Mouse (Mus musculus) embryonic facial prominence, embryonic 15.5 days (tissue): ENCODE measurements around the gene Rnf145. TPM values are rescaled to one million over a fixed set of nuclear protein-coding genes. Genes with fewer than 3 reads are reported as not detected.

ENCODE experiments used
- ATAC-seq: fragments of 200-750 bp; cut with Nextera tagmentation; 2 replicates; pipeline ENCODE4 v1.8.0; 2017; ENCODE audit warnings: low read depth, moderate TSS enrichment; ENCODE audit not compliant: insufficient number of reproducible peaks, low FRiP score, low TSS enrichment
- H3K27ac ChIP-seq: fragments of 300-500 bp; sonication (generic); replicated peaks from 2 replicates; pipeline ENCODE4 v1.5.1; 2015; ENCODE audit warnings: mild to moderate bottlenecking, inconsistent platforms
- H3K27me3 ChIP-seq: fragments of 300-500 bp; sonication (generic); 2 replicates; pipeline ENCODE4 v1.6.1; 2015; ENCODE audit warnings: inconsistent platforms
- H3K36me3 ChIP-seq: fragments of 300-500 bp; sonication (generic); 2 replicates; pipeline ENCODE4 v1.6.1; 2015; ENCODE audit warnings: mild to moderate bottlenecking, inconsistent platforms
- H3K4me1 ChIP-seq: fragments of 300-500 bp; sonication (generic); 2 replicates; pipeline ENCODE4 v1.6.1; 2015; ENCODE audit warnings: inconsistent platforms
- H3K4me2 ChIP-seq: fragments of 300-500 bp; sonication (generic); replicated peaks from 2 replicates; pipeline ENCODE4 v1.6.1; 2015; ENCODE audit warnings: mild to moderate bottlenecking, inconsistent platforms
- H3K4me3 ChIP-seq: fragments of 300-500 bp; sonication (generic); replicated peaks from 2 replicates; pipeline ENCODE4 v1.5.1; 2015; ENCODE audit warnings: mild to moderate bottlenecking, inconsistent platforms
- H3K9ac ChIP-seq: fragments of 300-500 bp; sonication (generic); 2 replicates; pipeline ENCODE4 v1.6.1; 2015; ENCODE audit warnings: inconsistent platforms
- H3K9me3 ChIP-seq: fragments of 300-500 bp; sonication (generic); replicated peaks from 2 replicates; pipeline ENCODE4 v1.6.1; 2016; ENCODE audit warnings: inconsistent platforms
- WGBS: fragments of 180-500 bp; shearing (Covaris S2); methylation state at CpG from one replicate; pipeline ENCODE4 v1.1.7; 2015; 5-methylcytosine and 5-hydroxymethylcytosine counted together
- microRNA-seq: library from miRNA; unstranded; fragments of <30 nt; microRNA quantifications from one replicate; pipeline ENCODE4, GENCODE M21; 2016; ENCODE audit warnings: borderline number of aligned reads
- polyA plus RNA-seq: library from polyadenylated mRNA; unstranded; fragments of >200 nt; fragmentation: Nextera tagmentation; extraction: Ambion mirVana; gene quantifications from 2 replicates; pipeline ENCODE4 v1.2.1, GENCODE M21; 2015

The Rnf145 gene
- polyA plus RNA-seq, 1 experiment from 2014 or later = 77.5 TPM

GRCm38 (mm10) chr11:44610971-44611781 lies 92.4 kb downstream of the Rnf145 start:
- ATAC-seq = peak; percentile 85
- no peak overlapping the region for H3K9ac ChIP-seq
- peak overlapping the region; percentile 80 for H3K4me2 ChIP-seq
- H3K9me3 ChIP-seq = no peaks in the 10 kb centered on the region
- H3K4me1 ChIP-seq = peaks cover 31% of the 10 kb centered on the region
- peaks cover 51% of the 10 kb centered on the region for H3K27me3 ChIP-seq
- H3K27ac ChIP-seq = no peak overlapping the region
- H3K4me3 ChIP-seq = peak overlapping the region; percentile 42
- WGBS = 1% methylated on average over 45 of the region's 45 CpGs
- no peaks in the 10 kb centered on the region for H3K36me3 ChIP-seq

DNA sequence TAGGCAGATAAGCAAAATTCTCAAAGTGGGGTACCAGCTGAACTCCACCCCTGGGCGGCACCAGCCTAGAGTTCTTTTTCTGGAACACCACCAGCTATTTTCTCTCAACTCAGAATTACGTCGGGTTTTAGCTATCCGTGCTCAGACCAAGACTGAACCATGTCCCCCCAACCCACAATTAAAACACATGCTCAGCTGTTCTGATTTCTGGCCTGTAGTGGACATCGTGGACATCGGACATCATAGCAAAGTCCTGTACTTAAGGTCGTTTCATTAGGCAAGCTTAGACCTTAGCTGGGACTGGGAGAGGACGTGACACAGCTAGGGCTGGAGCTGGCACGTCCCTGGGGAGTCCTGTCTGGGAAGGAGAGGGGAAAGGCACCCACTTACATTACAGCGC lies 93.4 kb downstream of the Rnf145 start:
- no peak for ATAC-seq
- no peaks in the 10 kb centered on the region for H3K9me3 ChIP-seq
- no peak overlapping the region for H3K4me3 ChIP-seq
- H3K4me2 ChIP-seq = peak overlapping the region; percentile 80
- no peak overlapping the region for H3K9ac ChIP-seq
- WGBS = 11% methylated on average over 10 of the region's 10 CpGs
- H3K36me3 ChIP-seq = no peaks in the 10 kb centered on the region
- H3K27me3 ChIP-seq = peaks cover 60% of the 10 kb centered on the region
- peaks cover 39% of the 10 kb centered on the region for H3K4me1 ChIP-seq
- H3K27ac ChIP-seq = no peak overlapping the region

GRCm38 (mm10) chr11:44612681-44613410 lies 94.1 kb downstream of the Rnf145 start:
- H3K27ac ChIP-seq = no peak overlapping the region
- H3K9me3 ChIP-seq = no peaks in the 10 kb centered on the region
- peak overlapping the region; percentile 12; the same call in 1 of the 2 replicates for H3K9ac ChIP-seq
- peaks cover 39% of the 10 kb centered on the region for H3K4me1 ChIP-seq
- peaks cover 60% of the 10 kb centered on the region for H3K27me3 ChIP-seq
- H3K4me2 ChIP-seq = peak overlapping the region; percentile 56
- ATAC-seq = no peak
- H3K36me3 ChIP-seq = no peaks in the 10 kb centered on the region
- peak overlapping the region; percentile 32 for H3K4me3 ChIP-seq
- WGBS = 5% methylated on average over 38 of the region's 38 CpGs

DNA sequence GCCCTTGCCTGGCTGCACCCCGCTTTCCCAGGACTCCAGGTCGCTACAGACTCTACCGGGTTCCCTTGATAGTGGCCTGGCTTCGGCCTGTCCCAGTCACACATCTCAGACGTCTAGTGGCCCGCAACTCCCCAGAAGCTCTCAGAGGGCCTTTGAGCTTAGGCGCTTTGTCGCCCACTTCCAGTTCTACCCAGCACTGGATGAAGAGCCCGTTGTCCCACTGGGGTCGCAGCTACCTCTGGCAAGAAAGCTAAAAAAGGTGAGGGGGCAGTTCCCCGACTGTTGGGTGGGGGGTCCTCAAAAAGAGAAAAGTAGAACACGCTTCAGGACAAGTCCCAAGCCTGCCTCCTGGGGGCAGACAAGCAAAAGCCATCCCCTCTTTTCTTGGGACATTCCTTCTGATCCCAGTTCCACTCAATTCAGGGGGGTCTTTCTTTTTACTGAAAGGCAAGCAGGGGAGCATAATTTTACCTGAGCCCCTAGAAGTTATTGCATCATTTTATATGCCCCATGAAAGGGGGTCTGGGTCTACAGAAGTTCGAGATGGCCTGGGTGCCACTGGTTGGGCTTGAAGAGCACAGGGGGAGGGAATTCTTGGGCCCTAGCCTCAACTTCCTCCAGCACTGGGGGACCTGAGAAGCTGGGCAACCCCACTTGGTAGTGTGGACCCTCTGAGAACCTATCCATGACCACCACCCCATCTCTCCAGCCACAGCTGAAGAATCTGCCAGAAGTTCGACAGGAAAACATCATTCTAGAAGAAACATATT lies 94.8 kb downstream of the Rnf145 start:
- peak overlapping the region; percentile 56 for H3K4me2 ChIP-seq
- peaks cover 55% of the 10 kb centered on the region for H3K27me3 ChIP-seq
- ATAC-seq = no peak
- H3K4me1 ChIP-seq = peaks cover 39% of the 10 kb centered on the region
- WGBS = 10% methylated on average over 14 of the region's 14 CpGs
- no peaks in the 10 kb centered on the region for H3K36me3 ChIP-seq
- H3K9ac ChIP-seq = peak overlapping the region; percentile 12; the same call in 1 of the 2 replicates
- no peak overlapping the region for H3K27ac ChIP-seq
- H3K9me3 ChIP-seq = no peaks in the 10 kb centered on the region
- H3K4me3 ChIP-seq = peak overlapping the region; percentile 32

Small RNAs within 50 kb of the gene (microRNA-seq; reads per million reads assigned to microRNA genes)
- gene Gm22121 = not detected

Other genes with a start within 250 kb of the Rnf145 start
- gene Il12b, start 118.9 kb upstream of the Rnf145 start, polyA plus RNA-seq = not detected in 2 replicates
- gene Ublcp1, start 48.5 kb upstream of the Rnf145 start, polyA plus RNA-seq = 59.8 and 61.1 TPM in 2 replicates
- gene Ebf1, start 98.4 kb downstream of the Rnf145 start, polyA plus RNA-seq = 62.3 and 65.7 TPM in 2 replicates